Mouse (Mus musculus) thymus, adult 2 months (tissue): ENCODE measurements at regions not wholly inside any gene's neighbourhood (a gene's known extent, or its start where the extent isn't known, plus 50 kb on each side); places are given as distances from the start of the nearest gene placed in this dataset.

Source experiments
- DNase-seq: peaks from one replicate; pipeline ENCODE4 v3.0.0; 2021
- H3K27ac ChIP-seq: fragments of 200-500 bp; 2 replicates; pipeline ENCODE4 v1.5.1; 2012; ENCODE audit warnings: low read length, control low read depth; ENCODE audit not compliant: control insufficient read depth, insufficient read depth
- H3K27me3 ChIP-seq: fragments of 200-500 bp; 2 replicates; pipeline ENCODE4 v1.6.1; 2012; ENCODE audit warnings: mild to moderate bottlenecking, low read length, moderate library complexity, mixed read lengths; ENCODE audit not compliant: control insufficient read depth, insufficient read depth
- H3K36me3 ChIP-seq: fragments of 200-500 bp; 2 replicates; pipeline ENCODE4 v1.6.1; 2012; ENCODE audit warnings: mild to moderate bottlenecking, low read length, moderate library complexity; ENCODE audit not compliant: control insufficient read depth, insufficient read depth
- H3K4me1 ChIP-seq: fragments of 200-500 bp; replicated peaks from 2 replicates; pipeline ENCODE4 v1.6.1; 2012; ENCODE audit warnings: low read length; ENCODE audit not compliant: control insufficient read depth, insufficient read depth
- H3K4me3 ChIP-seq: fragments of 200-500 bp; 2 replicates; pipeline ENCODE4 v1.5.1; 2012; ENCODE audit warnings: mild to moderate bottlenecking, low read length, control low read depth, moderate library complexity; ENCODE audit not compliant: control insufficient read depth, insufficient read depth
- CTCF ChIP-seq: fragments of 200-500 bp; IDR thresholded peaks from 2 replicates; pipeline ENCODE4 v1.5.1; 2012; ENCODE audit warnings: mild to moderate bottlenecking, control low read depth, low read length, moderate library complexity, borderline replicate concordance; ENCODE audit not compliant: control insufficient read depth, poor library complexity, insufficient read depth; ENCODE audit errors: extremely low read depth
- POLR2A ChIP-seq: fragments of 200-500 bp; IDR thresholded peaks from 2 replicates; pipeline ENCODE4 v1.6.1; 2012; ENCODE audit warnings: mild to moderate bottlenecking, low read length, control low read depth, moderate library complexity; ENCODE audit not compliant: control insufficient read depth, poor library complexity, insufficient read depth; ENCODE audit errors: extremely low read depth
- whole genome bisulfite sequencing: fragments of 180-500 bp; shearing (Covaris S2); methylation state at CpG from one replicate; pipeline ENCODE4 v1.1.7; 2018; 5-methylcytosine and 5-hydroxymethylcytosine counted together

- no peak overlapping the region for H3K27ac ChIP-seq
- H3K4me1 ChIP-seq, result no peaks in the 10 kb centered on the region
- 98% methylated on average over 7 of the region's 7 CpGs for WGBS
- no peaks in the 10 kb centered on the region for H3K27me3 ChIP-seq
- H3K36me3 ChIP-seq, result no peaks in the 10 kb centered on the region
- TF ChIP-seq POLR2A (no peak), CTCF (no peak)
- no peak for DNase-seq
- H3K4me3 ChIP-seq, result no peak overlapping the region
Measured at GRCm38 (mm10) chr4:33850249-33850648, 74.1 kb upstream of the Cnr1 start.

- H3K36me3 ChIP-seq, result no peaks in the 10 kb centered on the region
- H3K4me1 ChIP-seq, result no peaks in the 10 kb centered on the region
- DNase-seq, result no peak
- H3K27me3 ChIP-seq, result no peaks in the 10 kb centered on the region
- 95% methylated on average over 5 of the region's 5 CpGs for WGBS
- H3K4me3 ChIP-seq, result no peak overlapping the region
- H3K27ac ChIP-seq, result no peak overlapping the region
- TF ChIP-seq POLR2A (no peak), CTCF (no peak)
Measured at GRCm38 (mm10) chr4:33852294-33852693, 72.1 kb upstream of the Cnr1 start.

- Histone ChIP-seq H3K27ac (no peak overlapping the region), H3K36me3 (no peaks in the 10 kb centered on the region), H3K27me3 (no peaks in the 10 kb centered on the region), H3K4me1 (no peaks in the 10 kb centered on the region), H3K4me3 (no peak overlapping the region)
- TF ChIP-seq POLR2A, result no peak
- TF ChIP-seq CTCF, result no peak
- DNase-seq, result no peak
Measured at GRCm38 (mm10) chr4:33855112-33855511, 69.3 kb upstream of the Cnr1 start.

- WGBS, result 86% methylated on average over 2 of the region's 2 CpGs
- Histone ChIP-seq H3K27me3 (no peaks in the 10 kb centered on the region), H3K4me1 (no peaks in the 10 kb centered on the region), H3K27ac (no peak overlapping the region), H3K4me3 (no peak overlapping the region), H3K36me3 (no peaks in the 10 kb centered on the region)
- no peak for DNase-seq
- TF ChIP-seq POLR2A, result no peak
Measured at GRCm38 (mm10) chr4:33867126-33867525, 57.3 kb upstream of the Cnr1 start.

GRCm38 (mm10) chr4:33869317-33869716 lies 55.1 kb upstream of the Cnr1 start:
- H3K27ac ChIP-seq, result no peak overlapping the region
- DNase-seq, result no peak
- no peak overlapping the region for H3K4me3 ChIP-seq
- H3K27me3 ChIP-seq, result no peaks in the 10 kb centered on the region
- TF ChIP-seq CTCF (no peak), POLR2A (no peak)
- no peaks in the 10 kb centered on the region for H3K4me1 ChIP-seq
- H3K36me3 ChIP-seq, result no peaks in the 10 kb centered on the region
- 94% methylated on average over 5 of the region's 5 CpGs for WGBS
